Mouse (Mus musculus): ENCODE measurements at regions not wholly inside any gene's neighbourhood (a gene's known extent, or its start where the extent isn't known, plus 50 kb on each side); places are given as distances from the start of the nearest gene placed in this dataset.

DNA sequence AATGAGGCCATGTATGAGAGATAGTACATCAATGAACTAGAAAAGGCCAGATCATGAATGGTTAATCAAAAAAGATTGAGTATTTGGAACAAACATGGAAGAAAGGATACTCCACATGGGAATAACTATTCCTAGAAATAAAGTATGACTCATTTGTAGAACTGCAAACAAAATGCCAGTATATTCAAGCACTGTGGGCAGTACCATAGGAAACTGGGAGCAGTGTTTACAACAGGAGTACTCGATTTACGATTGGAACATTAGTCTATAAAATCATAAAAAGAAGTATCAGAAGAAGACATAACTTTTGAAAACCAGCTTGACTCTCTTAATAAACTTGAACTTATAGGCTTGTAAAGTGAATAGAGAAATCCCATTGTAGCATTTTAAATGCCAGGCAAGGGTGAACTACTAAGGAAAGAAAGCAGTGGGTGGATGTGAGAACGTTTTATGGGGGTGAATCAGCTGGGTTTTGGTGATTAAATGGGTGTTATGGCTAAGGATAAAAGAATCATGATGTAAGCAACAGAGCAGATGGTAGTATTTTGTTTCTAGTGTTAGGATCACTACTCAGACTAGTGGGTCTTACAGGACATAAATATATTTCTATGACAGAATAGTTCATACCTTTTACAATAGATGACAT lies 347.6 kb downstream of the Slc6a15 start:
- WGBS, result 74% methylated on average over 3 of the region's 3 CpGs
- Histone ChIP-seq H3K27ac (ENCODE audit: low read length) (no peak overlapping the region), H3K36me3 (ENCODE audit: insufficient read depth, low read length) (no peaks in the 10 kb centered on the region), H3K4me1 (ENCODE audit: insufficient read depth, low read length) (no peaks in the 10 kb centered on the region), H3K9me3 (ENCODE audit: low read length) (no peaks in the 10 kb centered on the region), H3K27me3 (ENCODE audit: insufficient read depth, low read length) (no peaks in the 10 kb centered on the region), H3K9ac (replicated peaks; ENCODE audit: low read length) (no peak overlapping the region), H3K4me3 (ENCODE audit: low read length) (no peak overlapping the region), H3K4me2 (replicated peaks; ENCODE audit: low read depth, low read length) (no peak overlapping the region)
- ATAC-seq (ENCODE audit: low FRiP score, low TSS enrichment), result no peak

DNA sequence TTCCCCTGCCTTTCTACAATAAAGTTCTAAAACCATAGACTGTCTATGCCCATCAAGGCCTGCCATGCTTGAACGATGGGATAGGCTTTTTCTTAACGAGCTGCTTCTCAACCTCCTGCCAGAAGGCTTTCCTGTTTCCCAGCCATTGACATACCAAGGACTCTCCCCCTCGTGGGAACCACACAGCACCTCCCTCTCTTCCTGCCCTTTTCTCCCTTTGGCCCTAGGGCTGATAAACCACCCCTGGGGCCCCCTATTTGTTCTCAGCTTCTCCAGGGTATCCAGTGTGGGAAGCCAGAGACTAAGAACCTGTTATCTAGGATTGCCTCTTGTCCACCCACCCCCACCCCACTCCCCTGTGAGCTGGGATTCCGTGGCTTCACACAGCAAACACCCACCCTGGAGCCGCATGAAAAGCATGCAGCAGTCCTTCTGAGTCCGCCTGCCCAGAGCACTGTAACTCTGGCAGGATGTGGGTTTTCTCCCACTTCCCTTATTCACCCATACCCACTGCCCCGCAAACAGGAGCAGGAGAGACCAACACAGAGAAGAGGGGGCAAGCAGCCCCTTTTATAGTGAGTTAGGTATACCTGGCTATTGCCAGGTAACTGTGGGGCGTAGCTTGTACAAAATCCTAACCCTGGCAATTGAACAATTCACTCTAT lies 351.5 kb downstream of the Slc6a15 start:
- Histone ChIP-seq H3K4me2 (replicated peaks; ENCODE audit: low read depth, low read length) (no peak overlapping the region), H3K27ac (ENCODE audit: low read length) (no peak overlapping the region), H3K9ac (replicated peaks; ENCODE audit: low read length) (no peak overlapping the region), H3K36me3 (ENCODE audit: insufficient read depth, low read length) (no peaks in the 10 kb centered on the region), H3K27me3 (ENCODE audit: insufficient read depth, low read length) (no peaks in the 10 kb centered on the region), H3K4me1 (ENCODE audit: insufficient read depth, low read length) (no peaks in the 10 kb centered on the region), H3K4me3 (ENCODE audit: low read length) (no peak overlapping the region), H3K9me3 (ENCODE audit: low read length) (no peaks in the 10 kb centered on the region)
- WGBS, result 60% methylated on average over 8 of the region's 8 CpGs
- ATAC-seq (ENCODE audit: low FRiP score, low TSS enrichment), result no peak

DNA sequence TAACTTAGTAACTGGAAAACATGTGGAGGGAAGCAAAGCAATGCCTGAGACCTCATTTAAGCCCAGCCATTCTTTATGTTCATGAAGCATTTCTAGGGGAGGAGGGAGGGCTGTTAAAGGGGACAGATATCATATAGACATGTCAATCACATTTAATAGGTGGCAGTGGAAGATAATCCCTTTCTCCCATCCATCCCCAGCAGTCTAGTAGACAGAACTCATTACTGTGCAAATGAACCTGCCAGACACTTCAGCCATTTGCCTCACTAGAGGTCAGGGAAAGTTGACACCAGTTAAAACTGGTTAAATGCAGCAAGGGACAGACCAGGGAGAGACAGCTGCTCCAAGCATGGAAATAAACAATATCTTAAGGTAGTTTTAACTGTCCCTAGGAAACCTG lies 359.1 kb downstream of the Slc6a15 start:
- Histone ChIP-seq H3K27ac (ENCODE audit: low read length) (no peak overlapping the region), H3K4me1 (ENCODE audit: insufficient read depth, low read length) (0 out of 2 replicates have a peak, but pooled peaks cover 4% of the 10 kb centered on the region), H3K4me2 (replicated peaks; ENCODE audit: low read depth, low read length) (no peak overlapping the region), H3K9ac (replicated peaks; ENCODE audit: low read length) (no peak overlapping the region), H3K27me3 (ENCODE audit: insufficient read depth, low read length) (no peaks in the 10 kb centered on the region), H3K36me3 (ENCODE audit: insufficient read depth, low read length) (no peaks in the 10 kb centered on the region), H3K4me3 (ENCODE audit: low read length) (no peak overlapping the region), H3K9me3 (ENCODE audit: low read length) (no peaks in the 10 kb centered on the region)
- peak; percentile 93 for ATAC-seq (ENCODE audit: low FRiP score, low TSS enrichment)

DNA sequence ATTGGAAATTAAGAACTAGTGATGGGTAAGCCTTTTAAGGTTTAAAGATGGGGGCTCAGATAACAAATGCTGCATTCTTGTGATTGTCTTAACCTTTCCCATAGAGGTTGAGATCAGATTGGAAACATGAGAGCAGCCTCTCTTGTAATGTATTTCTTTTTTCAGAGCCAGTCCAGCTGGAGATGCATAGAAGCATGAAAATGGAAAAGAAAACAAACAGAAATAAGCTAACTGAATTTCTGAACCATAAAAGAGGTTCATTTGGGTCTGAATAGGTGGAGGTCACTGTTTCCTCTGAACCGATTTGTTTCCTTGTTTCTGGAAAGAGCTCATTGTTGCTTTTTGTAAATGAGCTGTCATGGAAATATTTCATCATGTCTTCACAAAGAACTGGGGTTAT lies 363.9 kb downstream of the Slc6a15 start:
- H3K36me3 ChIP-seq (ENCODE audit: insufficient read depth, low read length), result no peaks in the 10 kb centered on the region
- H3K27me3 ChIP-seq (ENCODE audit: insufficient read depth, low read length), result no peaks in the 10 kb centered on the region
- WGBS, result 3% methylated on average over 1 of the region's 1 CpGs
- H3K9ac ChIP-seq (replicated peaks; ENCODE audit: low read length), result no peak overlapping the region
- peak; percentile 58; the same call in 1 of the 2 replicates for ATAC-seq (ENCODE audit: low FRiP score, low TSS enrichment)
- peak overlapping the region; percentile 24; the same call in 1 of the 2 replicates for H3K27ac ChIP-seq (ENCODE audit: low read length)
- no peaks in the 10 kb centered on the region for H3K9me3 ChIP-seq (ENCODE audit: low read length)
- peak overlapping the region; percentile 5; the same call in 1 of the 2 replicates for H3K4me2 ChIP-seq (replicated peaks; ENCODE audit: low read depth, low read length)
- no peak overlapping the region for H3K4me3 ChIP-seq (ENCODE audit: low read length)
- 0 out of 2 replicates have a peak, but pooled peaks cover 4% of the 10 kb centered on the region for H3K4me1 ChIP-seq (ENCODE audit: insufficient read depth, low read length)

DNA sequence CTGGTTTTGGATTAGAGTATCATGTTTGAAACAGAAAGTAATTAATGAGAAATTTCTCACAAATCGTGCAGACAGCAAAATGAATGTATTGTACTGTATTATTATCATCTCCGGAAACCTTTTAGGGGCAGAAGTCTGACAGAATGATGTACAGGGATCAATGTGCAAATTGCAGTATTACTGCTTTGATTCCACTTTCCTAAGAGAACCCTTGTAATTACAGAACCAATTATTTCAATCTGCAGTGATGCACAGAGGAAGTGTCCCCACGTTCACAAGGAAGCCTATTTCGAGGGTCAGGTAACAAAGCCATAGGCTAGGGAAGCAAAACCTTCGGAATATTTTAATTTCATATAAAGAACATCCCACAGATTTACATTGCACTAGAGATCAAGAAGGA lies 364.4 kb downstream of the Slc6a15 start:
- no peaks in the 10 kb centered on the region for H3K9me3 ChIP-seq (ENCODE audit: low read length)
- H3K27ac ChIP-seq (ENCODE audit: low read length), result no peak overlapping the region
- no peak for ATAC-seq (ENCODE audit: low FRiP score, low TSS enrichment)
- no peak overlapping the region for H3K4me2 ChIP-seq (replicated peaks; ENCODE audit: low read depth, low read length)
- no peak overlapping the region for H3K4me3 ChIP-seq (ENCODE audit: low read length)
- H3K9ac ChIP-seq (replicated peaks; ENCODE audit: low read length), result no peak overlapping the region
- no peaks in the 10 kb centered on the region for H3K27me3 ChIP-seq (ENCODE audit: insufficient read depth, low read length)
- no peaks in the 10 kb centered on the region for H3K36me3 ChIP-seq (ENCODE audit: insufficient read depth, low read length)
- 22% methylated on average over 5 of the region's 5 CpGs for WGBS
- 0 out of 2 replicates have a peak, but pooled peaks cover 4% of the 10 kb centered on the region for H3K4me1 ChIP-seq (ENCODE audit: insufficient read depth, low read length)

DNA sequence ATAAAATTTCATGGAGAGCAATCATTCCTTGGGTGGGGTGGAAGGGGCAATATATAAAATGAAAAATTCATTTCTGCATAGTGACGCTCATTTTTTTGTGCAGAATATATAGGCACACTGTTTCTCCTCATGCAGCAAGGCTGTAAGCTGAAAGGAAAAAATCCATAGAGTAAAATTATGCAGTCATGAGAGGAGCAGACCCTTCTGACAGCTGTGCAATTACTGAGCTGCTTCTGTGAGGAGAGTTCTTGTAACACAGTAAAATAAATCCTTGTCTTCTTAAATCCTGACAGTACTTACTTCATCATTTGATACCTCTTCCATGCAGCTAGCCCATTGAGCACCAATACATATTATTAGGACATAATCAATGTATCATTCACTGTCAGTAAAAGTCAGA lies 362.7 kb upstream of the Gm21293 start:
- 80% methylated on average over 1 of the region's 1 CpGs for WGBS
- Histone ChIP-seq H3K9me3 (ENCODE audit: low read length) (no peaks in the 10 kb centered on the region), H3K9ac (replicated peaks; ENCODE audit: low read length) (no peak overlapping the region), H3K4me2 (replicated peaks; ENCODE audit: low read depth, low read length) (no peak overlapping the region), H3K4me1 (ENCODE audit: insufficient read depth, low read length) (no peaks in the 10 kb centered on the region), H3K36me3 (ENCODE audit: insufficient read depth, low read length) (no peaks in the 10 kb centered on the region), H3K27ac (ENCODE audit: low read length) (no peak overlapping the region), H3K27me3 (ENCODE audit: insufficient read depth, low read length) (no peaks in the 10 kb centered on the region), H3K4me3 (ENCODE audit: low read length) (no peak overlapping the region)
- no peak for ATAC-seq (ENCODE audit: low FRiP score, low TSS enrichment)

DNA sequence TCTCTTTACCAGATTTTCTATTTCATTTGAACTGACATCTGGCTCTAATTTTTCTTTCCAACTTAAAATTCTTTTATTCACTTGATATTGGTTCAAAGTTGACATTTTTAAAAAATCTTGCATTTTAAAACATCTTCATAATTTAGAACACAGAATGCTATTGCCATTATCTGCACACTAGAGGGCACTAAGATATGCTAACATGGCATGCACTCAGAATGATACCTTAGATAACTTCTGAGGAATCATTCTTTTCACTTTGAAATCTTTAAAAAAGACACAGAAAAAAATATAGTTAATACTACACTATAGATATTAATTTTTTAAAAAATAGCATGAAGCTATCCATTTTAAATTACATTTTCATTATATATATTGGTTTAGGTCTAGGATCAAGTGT lies 357.9 kb upstream of the Gm21293 start:
- Histone ChIP-seq H3K9me3 (ENCODE audit: low read length) (no peaks in the 10 kb centered on the region), H3K27ac (ENCODE audit: low read length) (no peak overlapping the region), H3K4me3 (ENCODE audit: low read length) (no peak overlapping the region), H3K36me3 (ENCODE audit: insufficient read depth, low read length) (no peaks in the 10 kb centered on the region), H3K4me2 (replicated peaks; ENCODE audit: low read depth, low read length) (no peak overlapping the region), H3K27me3 (ENCODE audit: insufficient read depth, low read length) (no peaks in the 10 kb centered on the region), H3K9ac (replicated peaks; ENCODE audit: low read length) (no peak overlapping the region), H3K4me1 (ENCODE audit: insufficient read depth, low read length) (no peaks in the 10 kb centered on the region)
- no peak for ATAC-seq (ENCODE audit: low FRiP score, low TSS enrichment)

DNA sequence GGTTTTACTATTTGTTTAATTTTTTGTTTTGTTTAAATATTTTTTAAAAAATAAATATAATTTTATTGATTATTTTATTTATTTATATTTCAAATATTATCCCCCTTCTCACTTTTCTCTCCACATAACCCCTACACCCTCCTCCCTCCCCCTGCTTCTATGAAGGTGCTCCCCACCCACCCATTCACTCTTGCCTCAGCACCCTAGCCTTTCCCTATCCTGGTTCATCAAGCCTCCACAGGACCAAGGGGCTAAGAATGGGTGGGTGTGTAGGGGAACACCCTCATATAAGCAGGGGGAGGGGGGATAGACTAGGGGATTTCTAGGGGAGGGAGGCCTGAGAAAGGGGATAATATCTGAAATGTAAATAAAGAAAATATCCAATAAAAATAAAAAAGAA lies 313.7 kb upstream of the Gm21293 start:
- Histone ChIP-seq H3K9me3 (ENCODE audit: low read length) (no peaks in the 10 kb centered on the region), H3K27ac (ENCODE audit: low read length) (no peak overlapping the region), H3K4me3 (ENCODE audit: low read length) (no peak overlapping the region), H3K27me3 (ENCODE audit: insufficient read depth, low read length) (no peaks in the 10 kb centered on the region), H3K9ac (replicated peaks; ENCODE audit: low read length) (no peak overlapping the region), H3K36me3 (ENCODE audit: insufficient read depth, low read length) (no peaks in the 10 kb centered on the region), H3K4me2 (replicated peaks; ENCODE audit: low read depth, low read length) (no peak overlapping the region), H3K4me1 (ENCODE audit: insufficient read depth, low read length) (no peaks in the 10 kb centered on the region)
- ATAC-seq (ENCODE audit: low FRiP score, low TSS enrichment), result no peak

DNA sequence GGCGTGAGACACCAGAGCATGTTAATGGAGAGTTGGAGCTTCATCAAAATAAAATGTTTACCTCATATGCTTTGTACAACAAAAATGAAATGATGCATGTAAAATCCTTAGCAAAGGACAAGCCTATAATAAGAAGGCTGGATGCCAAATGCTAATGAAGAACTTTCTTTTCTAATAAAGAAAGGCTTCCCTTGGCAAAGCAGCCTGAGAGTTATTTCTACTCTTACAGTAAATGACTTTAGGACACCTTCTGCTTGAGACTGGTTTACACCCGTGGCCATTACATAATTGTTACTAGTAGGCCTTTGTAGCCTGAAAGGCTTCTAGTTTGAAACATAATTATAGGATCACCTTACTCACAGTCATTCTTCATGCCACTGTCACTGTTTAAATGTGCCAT lies 310.7 kb upstream of the Gm21293 start:
- WGBS, result 64% methylated on average over 2 of the region's 2 CpGs
- Histone ChIP-seq H3K9me3 (ENCODE audit: low read length) (no peaks in the 10 kb centered on the region), H3K36me3 (ENCODE audit: insufficient read depth, low read length) (no peaks in the 10 kb centered on the region), H3K4me1 (ENCODE audit: insufficient read depth, low read length) (no peaks in the 10 kb centered on the region), H3K27ac (ENCODE audit: low read length) (no peak overlapping the region), H3K9ac (replicated peaks; ENCODE audit: low read length) (no peak overlapping the region), H3K4me3 (ENCODE audit: low read length) (no peak overlapping the region), H3K27me3 (ENCODE audit: insufficient read depth, low read length) (no peaks in the 10 kb centered on the region), H3K4me2 (replicated peaks; ENCODE audit: low read depth, low read length) (no peak overlapping the region)
- ATAC-seq (ENCODE audit: low FRiP score, low TSS enrichment), result no peak

DNA sequence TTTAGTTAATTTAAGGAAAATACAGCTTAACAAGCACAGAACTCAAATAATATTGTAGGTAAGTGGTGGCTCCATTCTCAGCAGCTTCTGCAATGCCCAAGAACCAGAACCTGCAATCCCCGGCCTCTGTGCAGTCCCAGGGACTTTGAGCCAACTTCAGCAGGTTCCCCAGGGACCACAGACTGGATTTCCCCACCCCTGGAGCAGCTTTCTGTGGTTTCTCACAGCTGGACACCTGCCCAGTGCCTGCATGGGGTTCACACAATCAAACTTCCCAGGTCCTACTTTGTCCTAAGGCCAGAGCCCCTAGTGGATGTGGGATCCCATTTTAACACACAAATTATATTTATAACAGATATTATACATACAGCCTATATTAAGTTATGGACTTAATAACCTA lies 287.6 kb upstream of the Gm21293 start:
- H3K36me3 ChIP-seq (ENCODE audit: insufficient read depth, low read length), result no peaks in the 10 kb centered on the region
- H3K4me1 ChIP-seq (ENCODE audit: insufficient read depth, low read length), result no peaks in the 10 kb centered on the region
- no peak overlapping the region for H3K27ac ChIP-seq (ENCODE audit: low read length)
- no peak overlapping the region for H3K4me2 ChIP-seq (replicated peaks; ENCODE audit: low read depth, low read length)
- WGBS, result 56% methylated on average over 1 of the region's 1 CpGs
- no peak overlapping the region for H3K4me3 ChIP-seq (ENCODE audit: low read length)
- no peak for ATAC-seq (ENCODE audit: low FRiP score, low TSS enrichment)
- H3K9me3 ChIP-seq (ENCODE audit: low read length), result no peaks in the 10 kb centered on the region
- H3K9ac ChIP-seq (replicated peaks; ENCODE audit: low read length), result no peak overlapping the region
- no peaks in the 10 kb centered on the region for H3K27me3 ChIP-seq (ENCODE audit: insufficient read depth, low read length)
